Mouse (Mus musculus) gastrocnemius, postnatal 14 days (tissue): ENCODE measurements at regions not wholly inside any gene's neighbourhood (a gene's known extent, or its start where the extent isn't known, plus 50 kb on each side); places are given as distances from the start of the nearest gene placed in this dataset.
A peak's percentile ranks its signal among the peaks of the same experiment; 100 is the strongest.

Source experiments
- DNase-seq: peaks from one replicate; pipeline ENCODE4 v3.0.0; 2021; ENCODE audit warnings: mixed read lengths
- intact Hi-C: fragments of 180-260 bp; cut with DNase I; formaldehyde crosslinking; loops from one replicate; pipeline ENCODE4 v1.15.1; 2025; ENCODE audit warnings: low total_unique reads

DNA sequence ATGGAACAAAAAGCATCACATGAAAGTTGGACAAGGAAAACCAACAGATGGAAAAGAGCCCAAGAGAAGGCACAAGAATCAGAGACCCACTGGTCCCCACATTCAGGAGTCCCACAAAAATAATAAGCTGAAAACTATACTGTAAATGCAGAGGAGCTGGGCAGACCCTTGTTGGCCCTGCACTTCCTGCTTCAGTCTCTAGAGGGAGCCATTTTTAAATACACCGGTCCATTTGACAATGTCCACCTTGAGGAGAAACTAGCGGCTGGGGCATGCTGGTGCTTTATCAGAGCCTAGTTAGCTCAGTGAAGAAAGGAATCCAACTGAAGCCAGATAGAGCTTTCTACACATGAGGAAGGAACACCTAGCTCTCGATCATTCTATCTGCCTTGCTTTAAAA lies 90.1 kb upstream of the Tmem150c start:
- peak; percentile 12 for DNase-seq
- intact Hi-C loops, result no loop called here

DNA sequence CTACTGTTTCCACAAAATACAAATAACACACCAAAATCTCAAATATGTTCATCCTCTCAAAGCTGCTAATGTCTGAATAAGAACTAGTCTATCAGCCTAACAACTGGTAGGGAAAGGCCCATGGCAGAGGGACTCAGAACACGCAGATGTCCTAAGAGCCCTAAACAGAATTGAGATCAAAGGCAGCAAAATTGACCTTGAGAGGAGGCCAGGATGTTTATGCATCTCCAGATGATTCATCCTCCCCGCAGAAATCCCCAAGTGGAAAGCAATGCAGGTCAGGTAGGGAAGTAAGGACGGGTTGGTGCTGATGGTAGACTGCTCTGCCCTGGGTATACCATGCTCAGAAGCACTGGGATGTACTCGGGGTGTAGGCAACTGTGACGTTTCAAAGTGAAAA lies 89.0 kb upstream of the Tmem150c start:
- no peak for DNase-seq
- intact Hi-C loops, result no loop called here

DNA sequence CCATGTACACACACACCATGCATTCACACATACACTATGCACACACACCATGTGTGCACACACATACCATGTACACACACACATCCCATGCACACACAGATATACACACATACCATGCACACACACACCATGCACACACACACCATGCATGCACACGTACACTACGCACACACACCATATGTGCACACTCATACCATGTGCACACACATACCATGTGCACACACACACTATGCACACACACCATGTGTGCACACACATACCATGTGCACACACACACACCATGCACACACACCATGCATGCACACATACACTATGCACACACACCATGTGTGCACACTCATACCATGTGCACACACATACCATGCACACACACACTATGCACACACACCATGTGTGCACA lies 87.1 kb upstream of the Tmem150c start:
- no peak for DNase-seq
- intact Hi-C loops, result no loop called here

DNA sequence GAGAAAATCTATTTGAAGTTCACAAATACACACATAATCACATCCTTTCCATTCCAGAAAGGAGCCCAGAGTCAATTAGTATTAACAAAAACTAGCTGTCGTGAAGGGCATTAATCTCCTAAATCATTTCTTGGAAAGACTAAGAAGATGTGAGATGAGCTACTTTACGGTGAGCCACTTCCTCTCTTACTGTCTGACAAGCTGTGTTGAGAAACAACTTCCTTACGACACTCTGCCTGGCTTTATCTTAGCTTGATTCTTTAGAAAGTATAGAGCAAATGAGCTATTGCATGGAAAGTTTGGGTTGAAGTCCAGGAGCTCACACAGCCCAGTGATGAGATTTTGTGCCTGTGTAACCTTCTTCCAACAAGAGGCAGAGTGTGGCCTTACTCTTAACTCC lies 85.2 kb upstream of the Tmem150c start:
- DNase-seq, result no peak
- intact Hi-C loops, result loop anchor here (5.0 kb wide), 1 partner anchor 173 kb away; no protein-coding TSS in a partner anchor

DNA sequence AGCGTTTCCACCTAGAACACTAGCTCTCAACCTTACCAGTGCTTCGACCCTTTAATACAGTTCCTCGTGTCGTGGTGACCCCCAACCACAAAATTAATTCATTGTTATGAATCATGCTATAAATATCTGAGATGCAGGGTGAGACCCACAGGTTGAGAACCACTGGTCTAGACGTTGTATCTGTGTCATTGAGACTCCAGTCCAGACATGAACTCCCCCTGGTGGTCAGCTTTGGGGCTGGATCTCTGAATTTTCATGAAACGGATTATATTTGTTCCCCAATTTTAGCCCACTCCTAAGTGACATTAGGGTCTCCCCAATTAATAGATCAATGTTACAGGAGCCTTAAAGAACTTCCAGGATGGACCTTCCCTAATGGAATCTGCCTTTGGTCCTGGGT lies 81.3 kb upstream of the Tmem150c start:
- intact Hi-C loops, result loop anchor here (2.0 to 5.0 kb wide), 2 partner anchors 74 to 169 kb away; no protein-coding TSS in a partner anchor
- DNase-seq, result peak; percentile 31

DNA sequence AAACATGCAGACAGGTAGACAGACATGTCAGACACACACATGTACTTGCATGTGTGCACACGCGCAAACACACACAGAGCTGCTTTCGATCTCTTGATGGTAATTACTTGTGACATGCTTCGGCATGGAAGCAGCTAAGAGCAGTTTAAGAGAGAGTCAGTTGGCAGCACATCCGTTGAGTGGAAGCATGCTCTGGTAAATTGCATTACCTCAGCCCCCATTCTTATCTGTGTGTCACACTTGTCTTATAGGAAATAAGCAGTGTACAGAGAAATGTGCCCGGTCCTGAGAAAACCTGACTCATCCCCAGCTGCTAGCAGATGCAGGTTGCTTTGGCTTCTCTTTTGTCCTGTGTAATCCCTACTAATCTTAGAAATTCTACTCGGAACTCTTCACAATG lies 80.0 kb upstream of the Tmem150c start:
- intact Hi-C loops, result loop anchor here (2.0 to 5.0 kb wide), 2 partner anchors 73 to 167 kb away; no protein-coding TSS in a partner anchor
- DNase-seq, result no peak

DNA sequence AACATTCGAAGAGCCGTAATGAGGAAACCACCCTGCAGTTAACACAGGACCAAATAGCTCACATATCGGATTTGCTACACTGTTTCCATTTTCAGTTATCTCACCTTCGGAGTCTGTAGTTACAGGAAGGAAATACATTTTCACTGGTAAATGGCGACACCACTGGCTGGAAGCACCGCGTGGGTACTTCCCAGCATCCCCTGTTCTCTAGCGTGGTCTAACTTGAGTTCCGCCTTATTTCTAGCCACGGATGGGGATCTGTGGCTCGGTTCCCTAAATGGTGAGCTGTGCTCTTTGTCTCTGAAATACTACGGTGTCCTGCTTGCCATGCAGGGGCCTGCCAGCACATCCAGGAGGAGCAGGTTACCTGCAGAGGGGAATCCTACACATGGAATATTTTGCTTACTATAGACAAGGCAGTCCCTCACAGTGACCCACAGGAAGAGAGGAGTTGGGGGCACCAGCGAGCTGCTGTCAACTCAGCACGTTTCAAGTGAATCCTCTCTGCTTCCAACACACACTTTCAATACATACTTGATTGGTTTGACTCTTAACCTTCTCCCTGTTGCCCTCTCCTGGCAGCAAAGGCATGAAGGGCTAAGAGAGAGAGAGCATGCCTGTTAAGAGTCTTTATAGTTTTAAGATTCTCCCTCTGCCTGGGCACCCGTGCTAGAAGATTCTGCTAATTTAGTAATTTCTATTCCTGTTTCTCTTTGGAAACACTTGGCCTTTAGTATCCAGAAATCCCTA lies 78.9 kb upstream of the Tmem150c start:
- intact Hi-C loops, result no loop called here
- no peak for DNase-seq

DNA sequence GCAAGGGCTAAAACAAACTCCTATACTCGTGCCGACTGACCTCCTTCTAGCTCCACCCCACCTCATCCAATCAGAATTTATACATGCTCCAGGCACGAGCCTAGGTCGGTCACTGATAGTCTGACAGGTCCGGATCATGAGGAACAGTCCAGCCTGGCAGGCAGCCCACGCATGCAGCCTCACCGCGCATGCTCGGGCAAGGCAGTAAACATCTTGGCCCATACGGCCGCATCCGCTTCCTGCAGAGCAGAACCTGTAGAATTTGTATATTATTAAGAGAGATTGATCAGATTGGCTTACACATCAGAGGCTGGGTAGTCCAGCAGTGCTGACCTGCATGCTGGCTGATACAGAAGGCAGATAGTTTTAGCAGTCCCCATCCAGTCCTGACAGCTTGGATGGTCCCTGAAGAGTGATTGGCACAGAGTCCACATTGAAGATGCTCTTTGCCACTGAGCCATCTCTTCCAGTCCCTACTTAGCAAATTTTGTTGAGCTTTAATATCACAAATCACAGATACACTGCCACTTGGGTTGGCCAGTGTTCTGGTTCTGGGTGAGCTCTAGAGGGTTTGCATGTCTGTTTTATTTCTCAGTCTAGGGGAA lies 78.2 kb upstream of the Tmem150c start:
- no peak for DNase-seq
- intact Hi-C loops, result no loop called here

DNA sequence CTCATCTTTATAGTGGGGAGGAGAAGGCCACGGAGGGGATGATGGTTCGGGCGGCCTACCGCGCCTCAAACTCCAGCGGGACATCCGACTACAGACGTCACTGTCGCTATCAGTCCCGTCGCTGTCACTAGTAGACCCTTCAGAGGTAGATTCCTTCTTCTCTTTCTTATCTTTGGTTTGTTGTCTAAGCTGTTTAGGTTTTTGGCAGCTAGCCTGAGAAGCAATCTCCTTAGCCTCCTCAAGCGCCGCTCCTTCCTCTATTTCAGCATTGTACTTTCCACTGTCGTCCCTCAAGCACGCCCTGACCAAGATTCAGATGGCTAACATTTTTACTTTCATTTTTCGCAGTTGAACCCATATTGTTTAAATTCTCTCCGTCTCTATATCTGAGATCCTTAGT lies 76.7 kb upstream of the Tmem150c start:
- intact Hi-C loops, result no loop called here

DNA sequence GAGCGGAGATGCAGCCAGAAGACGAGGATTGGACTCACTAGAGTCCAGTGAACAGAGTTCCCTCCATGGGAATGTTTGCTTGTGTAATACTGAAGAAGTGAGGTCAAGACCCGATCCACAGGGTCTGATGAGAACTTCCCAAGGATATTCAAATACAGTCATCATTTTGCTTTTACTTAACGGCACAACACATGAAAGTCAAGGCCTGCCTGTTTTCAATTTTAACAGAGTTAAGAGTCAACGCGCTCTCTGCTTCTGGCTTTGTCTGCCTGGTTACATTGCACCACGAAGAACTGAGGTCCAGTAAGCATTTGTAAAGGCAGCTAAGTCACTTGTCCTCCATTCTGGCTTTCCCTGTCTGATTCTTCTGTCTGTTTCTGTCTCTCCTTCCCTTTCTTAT lies 72.5 kb upstream of the Tmem150c start:
- intact Hi-C loops, result no loop called here
- DNase-seq, result no peak

More for the DNA sequence above, 76.7 kb upstream of the Tmem150c start:
- no peak for DNase-seq

DNA sequence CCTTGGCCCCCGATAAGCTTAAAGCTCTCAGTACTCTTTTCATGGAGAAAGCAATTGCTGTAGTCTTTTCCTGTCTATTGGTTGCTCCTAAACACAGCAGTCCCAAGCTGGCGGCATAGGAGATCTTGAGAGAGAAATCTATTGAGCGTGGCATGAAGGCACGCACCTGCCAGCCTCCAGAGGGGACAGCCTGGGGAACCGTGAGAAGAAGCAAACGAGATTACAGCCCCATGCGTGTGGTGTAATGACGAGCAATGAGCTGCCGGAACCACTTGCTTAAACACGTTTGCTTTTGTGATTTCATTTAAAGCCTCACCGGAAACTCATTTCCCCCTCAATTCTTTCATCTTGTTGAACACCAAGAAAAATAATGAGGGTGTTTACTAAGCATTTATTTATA lies 72.0 kb upstream of the Tmem150c start:
- no peak for DNase-seq
- intact Hi-C loops, result no loop called here

DNA sequence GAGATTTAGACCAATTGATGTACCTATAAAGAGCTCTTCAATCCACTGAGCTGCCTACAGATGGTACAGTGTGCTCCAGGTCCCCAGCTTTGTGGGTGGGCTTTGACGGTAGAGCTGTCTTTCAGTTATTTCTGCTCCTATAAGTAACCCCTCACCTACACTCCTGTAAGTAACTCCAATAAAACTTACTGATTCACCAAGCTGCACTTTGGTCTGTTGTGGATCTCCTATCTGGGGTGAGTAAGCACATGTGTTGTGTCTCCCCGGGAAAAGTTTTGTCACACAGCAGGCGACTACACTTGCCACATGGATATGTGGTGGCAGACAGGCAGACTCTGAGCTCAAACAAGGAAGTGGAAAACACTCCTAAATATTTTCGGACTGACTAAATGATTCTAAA lies 70.4 kb upstream of the Tmem150c start:
- DNase-seq, result no peak
- intact Hi-C loops, result no loop called here

DNA sequence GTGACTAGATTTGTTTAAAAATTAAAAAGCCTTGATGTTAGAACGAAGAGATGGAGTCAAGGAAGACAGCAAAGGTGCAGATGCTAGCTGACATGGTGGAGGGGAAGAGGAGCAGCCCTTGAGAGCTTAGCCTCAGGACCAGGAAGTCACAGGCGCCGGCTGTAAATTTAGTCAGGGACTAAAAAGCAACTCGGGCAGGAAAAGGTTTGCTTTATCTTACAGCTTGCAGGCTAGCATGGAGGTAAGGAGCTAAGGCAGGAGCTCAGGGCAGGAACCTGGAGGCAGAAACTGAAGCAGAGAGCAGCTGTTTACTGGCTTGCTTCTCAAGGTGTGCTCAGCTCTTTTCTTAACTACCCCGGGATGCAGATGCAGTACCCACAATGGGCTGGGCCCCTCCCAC lies 68.3 kb upstream of the Tmem150c start:
- DNase-seq, result no peak
- intact Hi-C loops, result no loop called here

DNA sequence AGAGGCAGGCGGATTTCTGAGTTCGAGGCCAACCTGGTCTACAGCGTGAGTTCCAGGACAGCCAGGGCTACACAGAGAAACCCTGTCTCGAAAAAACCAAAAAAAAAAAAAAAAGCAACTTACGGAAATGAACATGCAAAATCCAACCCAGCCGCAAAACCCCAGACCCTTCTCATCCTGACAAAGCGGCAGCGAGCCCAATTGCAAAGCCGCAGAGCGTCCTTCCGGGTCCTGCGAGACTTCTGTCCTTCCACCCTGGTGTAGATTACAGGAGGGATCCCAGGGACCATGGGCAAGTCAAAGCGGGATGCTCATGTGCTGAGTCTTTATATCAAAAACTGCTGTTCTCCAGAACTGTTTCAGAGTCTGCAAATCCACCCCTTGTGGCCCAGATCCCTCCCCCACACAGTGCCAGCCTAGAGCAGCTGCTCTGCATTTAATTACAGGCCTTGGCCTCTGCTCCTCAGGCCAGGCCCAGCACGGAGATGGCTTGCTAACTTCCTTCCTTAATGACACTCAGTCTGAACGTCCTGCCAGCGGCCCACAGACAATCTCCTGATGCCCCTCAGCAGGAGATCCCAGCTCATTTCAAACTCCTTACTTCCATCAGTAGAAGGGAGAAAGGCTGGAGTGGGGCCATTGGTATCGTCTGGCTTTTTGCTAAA lies 67.1 kb upstream of the Tmem150c start:
- peak; percentile 44 for DNase-seq
- intact Hi-C loops, result no loop called here

DNA sequence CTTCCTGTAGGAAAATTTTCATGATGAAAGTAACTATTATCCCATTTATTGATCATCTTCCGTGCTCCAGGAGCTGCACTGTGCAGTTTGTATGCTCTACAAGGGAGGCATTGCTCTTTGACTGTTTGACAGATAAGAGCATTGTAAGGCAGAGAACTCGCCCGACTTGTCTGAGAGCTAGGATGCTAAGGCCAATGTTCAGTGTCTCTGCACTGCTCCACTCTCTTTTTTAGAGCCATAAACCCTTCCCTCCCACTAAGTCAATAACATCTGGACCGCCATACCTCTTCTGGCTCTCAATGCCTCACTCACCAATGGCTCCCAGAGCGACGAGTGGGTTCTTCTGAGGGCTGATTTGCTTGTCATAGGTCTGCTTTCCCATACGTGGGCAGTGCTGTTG lies 65.9 kb upstream of the Tmem150c start:
- intact Hi-C loops, result no loop called here
- no peak for DNase-seq

DNA sequence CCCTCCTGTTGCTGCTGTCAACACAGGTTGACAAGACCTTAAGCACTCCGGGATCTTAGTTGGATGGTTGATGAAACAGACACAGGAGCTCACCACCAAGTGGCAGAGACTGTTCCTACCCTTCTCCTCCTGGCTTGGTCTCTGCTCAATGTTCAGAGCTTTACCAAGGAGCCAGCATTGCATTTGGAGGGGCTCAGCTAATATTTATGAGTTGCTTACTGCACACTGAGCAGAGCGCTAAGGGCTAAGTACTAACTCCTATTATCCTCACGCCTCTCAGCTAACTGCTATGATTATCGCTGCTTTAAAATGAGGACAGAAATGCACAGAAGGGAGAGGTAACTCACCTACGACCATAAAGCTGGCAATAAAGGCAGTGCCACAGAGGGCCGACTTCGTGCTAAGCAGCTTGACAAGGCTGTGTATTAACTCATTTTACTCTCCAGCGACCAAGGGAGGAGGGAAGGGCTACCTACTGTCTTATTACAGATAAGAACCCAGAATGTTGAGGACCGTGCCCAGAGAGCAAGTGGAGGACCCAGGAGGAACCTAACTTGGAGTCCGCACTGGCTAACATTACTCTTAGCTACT lies 65.3 kb upstream of the Tmem150c start:
- no peak for DNase-seq
- intact Hi-C loops, result no loop called here

DNA sequence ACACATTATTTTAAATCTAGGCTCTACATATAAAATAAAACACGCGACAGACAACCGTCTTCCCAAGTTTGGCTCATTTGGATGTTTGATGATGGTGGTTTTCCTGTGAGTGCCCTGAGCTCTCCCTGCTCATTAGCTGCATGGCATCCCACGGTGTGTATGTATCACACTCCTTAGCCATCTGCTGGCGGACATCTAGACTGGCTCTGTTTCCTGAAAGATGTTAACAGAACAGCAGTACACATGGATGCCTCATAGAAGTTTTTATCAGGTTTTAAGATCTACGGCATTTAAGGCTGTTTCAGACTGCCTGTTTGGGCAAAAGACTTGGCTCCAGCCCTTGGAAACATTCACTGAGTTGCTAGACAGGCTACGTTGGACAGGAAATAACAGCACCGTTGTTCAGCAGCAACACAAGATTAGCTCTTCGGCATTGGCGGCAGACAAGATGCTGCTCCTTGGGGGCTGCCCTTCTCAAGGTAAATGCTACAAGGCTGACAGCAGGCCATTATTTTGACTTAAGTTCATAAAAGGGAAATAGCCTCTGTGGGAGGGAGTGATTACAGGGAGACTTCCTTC lies 61.5 kb upstream of the Tmem150c start:
- intact Hi-C loops, result no loop called here
- no peak for DNase-seq

DNA sequence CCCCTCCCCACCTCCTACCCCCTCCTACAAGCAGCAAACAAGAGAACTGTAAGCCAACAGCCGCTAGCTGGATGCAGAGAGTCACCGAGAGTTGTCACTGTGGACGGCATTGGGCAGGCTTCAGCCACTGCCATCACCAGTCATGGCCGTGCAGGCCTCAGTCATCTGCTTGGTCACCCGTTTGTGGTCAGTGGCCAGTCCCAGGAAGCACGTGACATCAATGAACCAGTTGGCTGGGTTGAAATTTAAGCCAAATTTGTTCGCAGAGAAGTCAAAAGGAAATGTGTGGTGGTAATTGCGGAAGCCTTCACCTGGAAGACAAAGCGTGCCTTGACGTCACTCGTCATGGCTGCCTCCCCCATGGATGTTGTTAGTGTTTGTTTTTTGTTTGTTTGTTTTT lies 60.7 kb upstream of the Tmem150c start:
- intact Hi-C loops, result no loop called here
- DNase-seq, result no peak

DNA sequence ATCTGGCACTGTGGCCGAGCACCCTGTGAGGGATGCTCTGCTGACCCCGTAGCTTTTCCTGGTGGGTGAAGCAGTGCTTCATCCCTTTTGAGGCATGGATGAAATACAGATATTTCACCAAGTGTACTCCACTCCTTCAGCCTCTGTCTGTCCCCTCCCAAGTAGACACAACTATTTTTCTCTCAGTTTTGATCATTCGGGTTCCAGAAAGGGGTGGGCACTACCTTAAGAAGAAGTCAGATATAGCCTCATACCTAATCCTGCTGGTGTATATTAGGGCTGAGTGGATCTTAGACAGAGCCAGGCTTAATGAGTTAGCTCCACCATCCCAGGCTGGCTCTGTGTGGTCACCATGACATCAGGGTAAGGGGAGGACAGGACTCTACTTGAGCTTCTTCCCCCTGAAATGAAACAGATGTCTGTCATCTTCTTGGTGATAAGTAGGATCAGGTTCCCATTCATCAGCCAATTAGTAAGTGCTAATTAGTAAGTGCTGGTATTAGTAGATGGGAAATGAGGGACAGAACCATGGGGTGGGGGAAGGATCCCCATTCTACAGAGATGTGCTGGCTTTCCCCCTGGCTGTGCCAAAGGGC lies 58.7 kb upstream of the Tmem150c start:
- DNase-seq, result no peak
- intact Hi-C loops, result no loop called here
